Mouse (Mus musculus): ENCODE measurements around the gene Pnldc1.
"Not testable (repeated sequence)": the region's sequence is repeated elsewhere in the genome, so short reads cannot be mapped to it uniquely, and the experiment has no call there.

The Pnldc1 gene

GRCm38 (mm10) chr17:12910391-12910790 is 361 bp upstream of the Pnldc1 start:
- DNase-seq (ENCODE audit: extremely low read depth, low read depth, low spot score): no peak

GRCm38 (mm10) chr17:12906436-12906835 is 3.6 kb downstream of the Pnldc1 start:
- no peak for DNase-seq (ENCODE audit: extremely low read depth, low read depth, low spot score)

GRCm38 (mm10) chr17:12905810-12906209 is 4.2 kb downstream of the Pnldc1 start:
- no peak for DNase-seq (ENCODE audit: extremely low read depth, low read depth, low spot score)

- DNase-seq (ENCODE audit: extremely low read depth, low read depth, low spot score): no peak
Measured at GRCm38 (mm10) chr17:12904349-12904748, 5.7 kb downstream of the Pnldc1 start.

GRCm38 (mm10) chr17:12903372-12904333 is 6.4 kb downstream of the Pnldc1 start:
- DNase-seq (ENCODE audit: extremely low read depth, low read depth, low spot score): no peak

- no peak for DNase-seq (ENCODE audit: extremely low read depth, low read depth, low spot score)
Measured at GRCm38 (mm10) chr17:12902291-12902690, 7.7 kb downstream of the Pnldc1 start.

GRCm38 (mm10) chr17:12898607-12899006 is 11.4 kb downstream of the Pnldc1 start:
- DNase-seq (ENCODE audit: extremely low read depth, low read depth, low spot score): not testable (repeated sequence)

- DNase-seq (ENCODE audit: extremely low read depth, low read depth, low spot score): no peak
Measured at GRCm38 (mm10) chr17:12897674-12898073, 12.4 kb downstream of the Pnldc1 start.

GRCm38 (mm10) chr17:12892033-12892432 is 18.0 kb downstream of the Pnldc1 start:
- DNase-seq (ENCODE audit: extremely low read depth, low read depth, low spot score): no peak

- DNase-seq (ENCODE audit: extremely low read depth, low read depth, low spot score): no peak
Measured at GRCm38 (mm10) chr17:12891054-12891453, 19.0 kb downstream of the Pnldc1 start.

- DNase-seq (ENCODE audit: extremely low read depth, low read depth, low spot score): no peak
Measured at GRCm38 (mm10) chr17:12887021-12887775, 22.8 kb downstream of the Pnldc1 start.

GRCm38 (mm10) chr17:12886620-12887019 is 23.4 kb downstream of the Pnldc1 start:
- no peak for DNase-seq (ENCODE audit: extremely low read depth, low read depth, low spot score)

GRCm38 (mm10) chr17:12881216-12881615 is 28.8 kb downstream of the Pnldc1 start:
- no peak for DNase-seq (ENCODE audit: extremely low read depth, low read depth, low spot score)

GRCm38 (mm10) chr17:12880178-12880577 is 29.9 kb downstream of the Pnldc1 start:
- DNase-seq (ENCODE audit: extremely low read depth, low read depth, low spot score): no peak

GRCm38 (mm10) chr17:12875734-12876133 is 34.3 kb downstream of the Pnldc1 start, which contains the start of gene Mrgprh:
Gene Mrgprh, plus strand, starts transcription at chr17:12876034.
- DNase-seq (ENCODE audit: extremely low read depth, low read depth, low spot score): no peak

GRCm38 (mm10) chr17:12872275-12873028 is 37.6 kb downstream of the Pnldc1 start:
- DNase-seq (ENCODE audit: extremely low read depth, low read depth, low spot score): no peak

GRCm38 (mm10) chr17:12868640-12869039 is 41.4 kb downstream of the Pnldc1 start:
- no peak for DNase-seq (ENCODE audit: extremely low read depth, low read depth, low spot score)

GRCm38 (mm10) chr17:12868043-12868442 is 42.0 kb downstream of the Pnldc1 start, which contains the start of gene Mas1:
Gene Mas1, minus strand, starts transcription at chr17:12868143.
- no peak for DNase-seq (ENCODE audit: extremely low read depth, low read depth, low spot score)

GRCm38 (mm10) chr17:12866853-12867252 is 43.2 kb downstream of the Pnldc1 start:
- DNase-seq (ENCODE audit: extremely low read depth, low read depth, low spot score): no peak

GRCm38 (mm10) chr17:12865407-12865806 is 44.6 kb downstream of the Pnldc1 start:
- no peak for DNase-seq (ENCODE audit: extremely low read depth, low read depth, low spot score)

GRCm38 (mm10) chr17:12864111-12864510 is 45.9 kb downstream of the Pnldc1 start:
- DNase-seq (ENCODE audit: extremely low read depth, low read depth, low spot score): no peak
